Mouse (Mus musculus): ENCODE results near the gene Gm44973. TPM values are rescaled to one million over a fixed set of nuclear protein-coding genes. Genes with fewer than 3 reads are reported as not detected.
"Not testable (repeated sequence)": the region's sequence is repeated elsewhere in the genome, so short reads cannot be mapped to it uniquely, and the experiment has no call there.

Gene Gm44973
- not detected for total RNA-seq (2021)

GRCm38 (mm10) chr7:5015118-5016001 lies at the start of gene Gm44973:
TSS of gene Gm44973 (plus strand) at chr7:5015496.
- peak; percentile 95 for DNase-seq

GRCm38 (mm10) chr7:4971068-4971467 lies 44.2 kb upstream of the Gm44973 start, which contains the start of gene Sbk3:
TSS of gene Sbk3 (minus strand) at chr7:4971168.
- no peak for DNase-seq

GRCm38 (mm10) chr7:4971710-4972109 lies 43.6 kb upstream of the Gm44973 start:
- DNase-seq = peak; percentile 54

GRCm38 (mm10) chr7:4972321-4973047 lies 42.8 kb upstream of the Gm44973 start:
- peak; percentile 82 for DNase-seq

GRCm38 (mm10) chr7:4975455-4975854 lies 39.8 kb upstream of the Gm44973 start:
- DNase-seq = no peak

- DNase-seq = no peak
Observed at GRCm38 (mm10) chr7:4976832-4977231, 38.5 kb upstream of the Gm44973 start.

GRCm38 (mm10) chr7:4988250-4988649 lies 27.0 kb upstream of the Gm44973 start:
- no peak for DNase-seq

- no peak for DNase-seq
Observed at GRCm38 (mm10) chr7:4993347-4993998, 21.8 kb upstream of the Gm44973 start.

GRCm38 (mm10) chr7:4993999-4994788 lies 21.1 kb upstream of the Gm44973 start:
- no peak for DNase-seq

- DNase-seq = no peak
Observed at GRCm38 (mm10) chr7:4995268-4996002, 19.9 kb upstream of the Gm44973 start.

GRCm38 (mm10) chr7:4996003-4996895 lies 19.0 kb upstream of the Gm44973 start, which contains the start of gene Zfp579:
TSS of gene Zfp579 (minus strand) at chr7:4996158.
- peak; percentile 98 for DNase-seq

- DNase-seq = no peak
Observed at GRCm38 (mm10) chr7:4996934-4997333, 18.4 kb upstream of the Gm44973 start.

GRCm38 (mm10) chr7:4999876-5000275 lies 15.4 kb upstream of the Gm44973 start:
- DNase-seq = no peak

- not testable (repeated sequence) for DNase-seq
Observed at GRCm38 (mm10) chr7:5002876-5003275, 12.4 kb upstream of the Gm44973 start.

- DNase-seq = no peak
Observed at GRCm38 (mm10) chr7:5008229-5008628, 7.1 kb upstream of the Gm44973 start.

- no peak for DNase-seq
Observed at GRCm38 (mm10) chr7:5012681-5013513, 2.4 kb upstream of the Gm44973 start.

GRCm38 (mm10) chr7:5014251-5015117 lies 812 bp upstream of the Gm44973 start, which contains the start of the genes Zfp524 and Fiz1:
TSS of gene Zfp524 (plus strand) at chr7:5014415.
TSS of gene Fiz1 (minus strand) at chr7:5014697.
- DNase-seq = peak; percentile 98

- no peak for DNase-seq
Observed at GRCm38 (mm10) chr7:5016057-5016456, 761 bp downstream of the Gm44973 start.

Data from heart, postnatal 4 days (tissue).